Mouse (Mus musculus) heart, embryonic 15.5 days (tissue): ENCODE measurements around the gene Taar8a. TPM values are rescaled to one million over a fixed set of nuclear protein-coding genes. Genes with fewer than 3 reads are reported as not detected.
"Not testable (repeated sequence)": the region's sequence is repeated elsewhere in the genome, so short reads cannot be mapped to it uniquely, and the experiment has no call there.

Experiments
- ATAC-seq: fragments of 200-750 bp; cut with Nextera tagmentation; replicated peaks from 2 replicates; pipeline ENCODE4 v1.8.0; 2017; ENCODE audit warnings: low read depth, moderate TSS enrichment; ENCODE audit not compliant: insufficient number of reproducible peaks, insufficient read depth, low FRiP score
- H3K27ac ChIP-seq: fragments of 300-500 bp; sonication (generic); 2 replicates; pipeline ENCODE4 v1.5.1; 2015; ENCODE audit warnings: mild to moderate bottlenecking, inconsistent platforms
- H3K27me3 ChIP-seq: fragments of 300-500 bp; sonication (generic); 2 replicates; pipeline ENCODE4 v1.6.1; 2015; ENCODE audit warnings: inconsistent platforms
- H3K36me3 ChIP-seq: fragments of 300-500 bp; sonication (generic); 2 replicates; pipeline ENCODE4 v1.6.1; 2015; ENCODE audit warnings: mild to moderate bottlenecking, inconsistent platforms
- H3K4me1 ChIP-seq: fragments of 300-500 bp; sonication (generic); replicated peaks from 2 replicates; pipeline ENCODE4 v1.6.1; 2015; ENCODE audit warnings: inconsistent platforms
- H3K4me2 ChIP-seq: fragments of 300-500 bp; sonication (generic); 2 replicates; pipeline ENCODE4 v1.6.1; 2015; ENCODE audit warnings: inconsistent platforms, mild to moderate bottlenecking, moderate library complexity
- H3K4me3 ChIP-seq: fragments of 300-500 bp; sonication (generic); 2 replicates; pipeline ENCODE4 v1.5.1; 2015; ENCODE audit warnings: mild to moderate bottlenecking, inconsistent platforms
- H3K9ac ChIP-seq: fragments of 300-500 bp; sonication (generic); 2 replicates; pipeline ENCODE4 v1.6.1; 2015; ENCODE audit warnings: mild to moderate bottlenecking, inconsistent platforms
- H3K9me3 ChIP-seq: fragments of 300-500 bp; sonication (generic); replicated peaks from 2 replicates; pipeline ENCODE4 v1.6.1; 2016; ENCODE audit warnings: inconsistent platforms
- WGBS: fragments of 180-500 bp; shearing (Covaris S2); methylation state at CpG from one replicate; pipeline ENCODE4 v1.1.7; 2015; ENCODE audit warnings: mixed read lengths; 5-methylcytosine and 5-hydroxymethylcytosine counted together
- polyA plus RNA-seq: library from polyadenylated mRNA; unstranded; fragments of >200 nt; fragmentation: Nextera tagmentation; extraction: Ambion mirVana; gene quantifications from 2 replicates; pipeline ENCODE4 v1.2.1, GENCODE M21; 2015

Gene Taar8a
- not detected in 2 replicates for polyA plus RNA-seq

GRCm38 (mm10) chr10:24076200-24076599, at the start of gene Taar8a:
Gene Taar8a (plus strand): TSS chr10:24076500.
- 75% methylated on average over 2 of the region's 4 CpGs for WGBS
- ATAC-seq, H3K4me2 ChIP-seq, H3K27ac ChIP-seq, H3K4me3 ChIP-seq, H3K36me3 ChIP-seq, H3K27me3 ChIP-seq, H3K9me3 ChIP-seq, H3K9ac ChIP-seq, H3K4me1 ChIP-seq: not testable (repeated sequence)

- H3K36me3 ChIP-seq, result no peaks in the 10 kb centered on the region
- no peak within 1 kb of the TSS for H3K27ac ChIP-seq
- no peak for ATAC-seq
- H3K4me1 ChIP-seq, result no peaks in the 10 kb centered on the region
- H3K27me3 ChIP-seq, result no peaks in the 10 kb centered on the region
- H3K9me3 ChIP-seq, result no peaks in the 10 kb centered on the region
- H3K9ac ChIP-seq, result no peak within 1 kb of the TSS
- H3K4me2 ChIP-seq, result no peak within 1 kb of the TSS
- H3K4me3 ChIP-seq, result no peak within 1 kb of the TSS
These were observed 49.4 kb upstream of the Taar8a start, which contains the start of gene Taar7d for GRCm38 (mm10) chr10:24026922-24027321. Gene Taar7d (plus strand): TSS chr10:24027222.

- H3K27me3 ChIP-seq, result no peaks in the 10 kb centered on the region
- no peaks in the 10 kb centered on the region for H3K4me1 ChIP-seq
- no peak overlapping the region for H3K4me3 ChIP-seq
- H3K36me3 ChIP-seq, result no peaks in the 10 kb centered on the region
- H3K4me2 ChIP-seq, result no peak overlapping the region
- H3K9ac ChIP-seq, result no peak overlapping the region
- no peaks in the 10 kb centered on the region for H3K9me3 ChIP-seq
- no peak for ATAC-seq
- no peak overlapping the region for H3K27ac ChIP-seq
These were observed 45.0 kb upstream of the Taar8a start for GRCm38 (mm10) chr10:24031347-24031746.

- Histone ChIP-seq H3K9ac (no peak within 1 kb of the TSS), H3K4me2 (no peak within 1 kb of the TSS), H3K36me3 (no peaks in the 10 kb centered on the region), H3K4me3 (no peak within 1 kb of the TSS), H3K4me1 (no peaks in the 10 kb centered on the region), H3K27me3 (no peaks in the 10 kb centered on the region), H3K9me3 (no peaks in the 10 kb centered on the region), H3K27ac (no peak within 1 kb of the TSS)
- no peak for ATAC-seq
- 92% methylated on average over 2 of the region's 2 CpGs for WGBS
These were observed 39.0 kb upstream of the Taar8a start, which contains the start of gene Taar7e for GRCm38 (mm10) chr10:24037314-24037713. Gene Taar7e (plus strand): TSS chr10:24037614.

- Histone ChIP-seq H3K36me3 (no peaks in the 10 kb centered on the region), H3K9ac (no peak overlapping the region), H3K27ac (no peak overlapping the region), H3K9me3 (no peaks in the 10 kb centered on the region), H3K4me2 (no peak overlapping the region), H3K27me3 (no peaks in the 10 kb centered on the region), H3K4me3 (no peak overlapping the region), H3K4me1 (no peaks in the 10 kb centered on the region)
- ATAC-seq, result no peak
- 45% methylated on average over 2 of the region's 2 CpGs for WGBS
These were observed 36.0 kb upstream of the Taar8a start for GRCm38 (mm10) chr10:24040120-24040869.

- Histone ChIP-seq H3K9me3 (no peaks in the 10 kb centered on the region), H3K4me1 (no peaks in the 10 kb centered on the region), H3K9ac (no peak within 1 kb of the TSS), H3K36me3 (no peaks in the 10 kb centered on the region), H3K27ac (no peak within 1 kb of the TSS), H3K4me2 (no peak within 1 kb of the TSS), H3K27me3 (no peaks in the 10 kb centered on the region), H3K4me3 (no peak within 1 kb of the TSS)
- no peak for ATAC-seq
These were observed 27.1 kb upstream of the Taar8a start, which contains the start of gene Taar7f for GRCm38 (mm10) chr10:24049210-24049609. Gene Taar7f (plus strand): TSS chr10:24049510.

GRCm38 (mm10) chr10:24052039-24052438, 24.3 kb upstream of the Taar8a start:
- ATAC-seq, result no peak
- Histone ChIP-seq H3K9ac (no peak overlapping the region), H3K36me3 (no peaks in the 10 kb centered on the region), H3K27ac (no peak overlapping the region), H3K27me3 (no peaks in the 10 kb centered on the region), H3K9me3 (no peaks in the 10 kb centered on the region), H3K4me1 (no peaks in the 10 kb centered on the region), H3K4me3 (no peak overlapping the region), H3K4me2 (no peak overlapping the region)
- 29% methylated on average over 5 of the region's 5 CpGs for WGBS

GRCm38 (mm10) chr10:24058986-24059385, 17.3 kb upstream of the Taar8a start:
- H3K4me1 ChIP-seq, result no peaks in the 10 kb centered on the region
- H3K27ac ChIP-seq, result no peak overlapping the region
- no peaks in the 10 kb centered on the region for H3K36me3 ChIP-seq
- H3K27me3 ChIP-seq, result no peaks in the 10 kb centered on the region
- H3K4me2 ChIP-seq, result no peak overlapping the region
- 76% methylated on average over 3 of the region's 3 CpGs for WGBS
- H3K4me3 ChIP-seq, result no peak overlapping the region
- no peaks in the 10 kb centered on the region for H3K9me3 ChIP-seq
- no peak overlapping the region for H3K9ac ChIP-seq
- no peak for ATAC-seq

- not testable (repeated sequence) for H3K27ac ChIP-seq, ATAC-seq, H3K9ac ChIP-seq, H3K4me1 ChIP-seq, H3K27me3 ChIP-seq, H3K4me2 ChIP-seq, H3K9me3 ChIP-seq, H3K36me3 ChIP-seq, H3K4me3 ChIP-seq
- 45% methylated on average over 2 of the region's 2 CpGs for WGBS
These were observed 1.5 kb upstream of the Taar8a start for GRCm38 (mm10) chr10:24074751-24075150.

- H3K4me3 ChIP-seq, result no peak overlapping the region
- H3K27me3 ChIP-seq, result no peaks in the 10 kb centered on the region
- H3K36me3 ChIP-seq, result no peaks in the 10 kb centered on the region
- no peak overlapping the region for H3K4me2 ChIP-seq
- H3K4me1 ChIP-seq, result no peaks in the 10 kb centered on the region
- H3K27ac ChIP-seq, result no peak overlapping the region
- 28% methylated on average over 3 of the region's 3 CpGs for WGBS
- no peaks in the 10 kb centered on the region for H3K9me3 ChIP-seq
- ATAC-seq, result no peak
- no peak overlapping the region for H3K9ac ChIP-seq
These were observed 3.9 kb downstream of the Taar8a start for GRCm38 (mm10) chr10:24080166-24080565.

GRCm38 (mm10) chr10:24085936-24086335, 9.6 kb downstream of the Taar8a start:
- H3K4me2 ChIP-seq, result no peak overlapping the region
- H3K36me3 ChIP-seq, result no peaks in the 10 kb centered on the region
- ATAC-seq, result no peak
- WGBS, result 82% methylated on average over 5 of the region's 5 CpGs
- H3K4me1 ChIP-seq, result no peaks in the 10 kb centered on the region
- no peaks in the 10 kb centered on the region for H3K27me3 ChIP-seq
- no peak overlapping the region for H3K4me3 ChIP-seq
- no peak overlapping the region for H3K9ac ChIP-seq
- no peak overlapping the region for H3K27ac ChIP-seq
- H3K9me3 ChIP-seq, result no peaks in the 10 kb centered on the region

- Histone ChIP-seq H3K4me2 (no peak overlapping the region), H3K9ac (no peak overlapping the region), H3K9me3 (no peaks in the 10 kb centered on the region), H3K27ac (no peak overlapping the region), H3K36me3 (no peaks in the 10 kb centered on the region), H3K27me3 (no peaks in the 10 kb centered on the region), H3K4me1 (no peaks in the 10 kb centered on the region), H3K4me3 (no peak overlapping the region)
- no peak for ATAC-seq
- WGBS, result 52% methylated on average over 5 of the region's 5 CpGs
These were observed 10.3 kb downstream of the Taar8a start for GRCm38 (mm10) chr10:24086555-24086954.
